Mouse (Mus musculus): ENCODE results near the gene Spryd4. TPM values are rescaled to one million over a fixed set of nuclear protein-coding genes. Genes with fewer than 3 reads are reported as not detected.
A peak's percentile ranks its signal among the peaks of the same experiment; 100 is the strongest.

Spryd4 gene
- polyA plus RNA-seq, 1 experiment = 0.73 TPM

- H3K27me3 ChIP-seq (replicated peaks) = peaks cover 32% of the 10 kb centered on the region
- no peaks in the 10 kb centered on the region for H3K9me3 ChIP-seq
- H3K4me3 ChIP-seq (replicated peaks) = no peak overlapping the region
- TF ChIP-seq GATA1 (IDR thresholded peaks at IDR 0.05; ENCODE audit: borderline replicate concordance, low read length) = no peak
- no peak for TF ChIP-seq FLI1 (IDR thresholded peaks at IDR 0.05; ENCODE audit: low read length)
- H3K4me1 ChIP-seq = peaks cover 35% of the 10 kb centered on the region
- no peaks in the 10 kb centered on the region for H3K36me3 ChIP-seq (replicated peaks; ENCODE audit: low read length)
These were observed 20.1 kb downstream of the Spryd4 start for GRCm38 (mm10) chr10:128191472-128191871.

GRCm38 (mm10) chr10:128188242-128188877 is 23.2 kb downstream of the Spryd4 start:
- TF ChIP-seq FLI1 (IDR thresholded peaks at IDR 0.05; ENCODE audit: low read length) = no peak
- no peak for TF ChIP-seq GATA1 (IDR thresholded peaks at IDR 0.05; ENCODE audit: borderline replicate concordance, low read length)
- Histone ChIP-seq H3K4me3 (replicated peaks) (no peak overlapping the region), H3K9me3 (no peaks in the 10 kb centered on the region), H3K27me3 (replicated peaks) (peaks cover 10% of the 10 kb centered on the region), H3K36me3 (replicated peaks; ENCODE audit: low read length) (no peaks in the 10 kb centered on the region), H3K4me1 (peaks cover 26% of the 10 kb centered on the region)

- Histone ChIP-seq H3K27me3 (replicated peaks) (peaks cover 7% of the 10 kb centered on the region), H3K36me3 (replicated peaks; ENCODE audit: low read length) (no peaks in the 10 kb centered on the region), H3K4me1 (peaks cover 35% of the 10 kb centered on the region), H3K4me3 (replicated peaks) (no peak overlapping the region), H3K9me3 (no peaks in the 10 kb centered on the region)
- TF ChIP-seq GATA1 (IDR thresholded peaks at IDR 0.05; ENCODE audit: borderline replicate concordance, low read length) (no peak), FLI1 (IDR thresholded peaks at IDR 0.05; ENCODE audit: low read length) (no peak)
These were observed 24.4 kb downstream of the Spryd4 start for GRCm38 (mm10) chr10:128187181-128187605.

GRCm38 (mm10) chr10:128185959-128186358 is 25.6 kb downstream of the Spryd4 start:
- TF ChIP-seq FLI1 (IDR thresholded peaks at IDR 0.05; ENCODE audit: low read length) (no peak), GATA1 (IDR thresholded peaks at IDR 0.05; ENCODE audit: borderline replicate concordance, low read length) (no peak)
- H3K4me3 ChIP-seq (replicated peaks) = no peak overlapping the region
- no peaks in the 10 kb centered on the region for H3K9me3 ChIP-seq
- H3K27me3 ChIP-seq (replicated peaks) = peaks cover 2% of the 10 kb centered on the region
- H3K36me3 ChIP-seq (replicated peaks; ENCODE audit: low read length) = no peaks in the 10 kb centered on the region
- H3K4me1 ChIP-seq = peaks cover 30% of the 10 kb centered on the region

- H3K9me3 ChIP-seq = no peaks in the 10 kb centered on the region
- peaks cover 2% of the 10 kb centered on the region for H3K27me3 ChIP-seq (replicated peaks)
- peaks cover 30% of the 10 kb centered on the region for H3K4me1 ChIP-seq
- no peaks in the 10 kb centered on the region for H3K36me3 ChIP-seq (replicated peaks; ENCODE audit: low read length)
- TF ChIP-seq GATA1 (IDR thresholded peaks at IDR 0.05; ENCODE audit: borderline replicate concordance, low read length) (no peak), FLI1 (IDR thresholded peaks at IDR 0.05; ENCODE audit: low read length) (no peak)
- no peak overlapping the region for H3K4me3 ChIP-seq (replicated peaks)
These were observed 26.2 kb downstream of the Spryd4 start for GRCm38 (mm10) chr10:128185277-128185940.

- Histone ChIP-seq H3K4me1 (peaks cover 39% of the 10 kb centered on the region), H3K27me3 (replicated peaks) (no peaks in the 10 kb centered on the region), H3K9me3 (no peaks in the 10 kb centered on the region), H3K4me3 (replicated peaks) (no peak overlapping the region), H3K36me3 (replicated peaks; ENCODE audit: low read length) (no peaks in the 10 kb centered on the region)
- TF ChIP-seq FLI1 (IDR thresholded peaks at IDR 0.05; ENCODE audit: low read length) = no peak
- TF ChIP-seq GATA1 (IDR thresholded peaks at IDR 0.05; ENCODE audit: borderline replicate concordance, low read length) = no peak
These were observed 27.3 kb downstream of the Spryd4 start for GRCm38 (mm10) chr10:128184296-128184695.

- Histone ChIP-seq H3K9me3 (no peaks in the 10 kb centered on the region), H3K4me3 (replicated peaks) (peak within 1 kb of the TSS; percentile 87), H3K36me3 (replicated peaks; ENCODE audit: low read length) (no peaks in the 10 kb centered on the region), H3K27me3 (replicated peaks) (no peaks in the 10 kb centered on the region), H3K4me1 (peaks cover 33% of the 10 kb centered on the region)
- no peak for TF ChIP-seq GATA1 (IDR thresholded peaks at IDR 0.05; ENCODE audit: borderline replicate concordance, low read length)
- no peak for TF ChIP-seq FLI1 (IDR thresholded peaks at IDR 0.05; ENCODE audit: low read length)
These were observed 31.6 kb downstream of the Spryd4 start, which contains the start of gene Rbms2 for GRCm38 (mm10) chr10:128179989-128180388. TSS of gene Rbms2 (minus strand) at chr10:128180297.

GRCm38 (mm10) chr10:128177316-128177715 is 34.3 kb downstream of the Spryd4 start:
- H3K4me1 ChIP-seq = peaks cover 32% of the 10 kb centered on the region
- no peaks in the 10 kb centered on the region for H3K36me3 ChIP-seq (replicated peaks; ENCODE audit: low read length)
- TF ChIP-seq GATA1 (IDR thresholded peaks at IDR 0.05; ENCODE audit: borderline replicate concordance, low read length) = no peak
- no peak for TF ChIP-seq FLI1 (IDR thresholded peaks at IDR 0.05; ENCODE audit: low read length)
- no peaks in the 10 kb centered on the region for H3K9me3 ChIP-seq
- no peaks in the 10 kb centered on the region for H3K27me3 ChIP-seq (replicated peaks)
- no peak overlapping the region for H3K4me3 ChIP-seq (replicated peaks)

GRCm38 (mm10) chr10:128175996-128176755 is 35.4 kb downstream of the Spryd4 start:
- Histone ChIP-seq H3K9me3 (no peaks in the 10 kb centered on the region), H3K27me3 (replicated peaks) (no peaks in the 10 kb centered on the region), H3K36me3 (replicated peaks; ENCODE audit: low read length) (no peaks in the 10 kb centered on the region), H3K4me3 (replicated peaks) (peak overlapping the region; percentile 92), H3K4me1 (peaks cover 32% of the 10 kb centered on the region)
- TF ChIP-seq FLI1 (IDR thresholded peaks at IDR 0.05; ENCODE audit: low read length) = no peak
- TF ChIP-seq GATA1 (IDR thresholded peaks at IDR 0.05; ENCODE audit: borderline replicate concordance, low read length) = no peak
